Mouse (Mus musculus) left cerebral cortex, postnatal 14 days (tissue): ENCODE measurements at regions not wholly inside any gene's neighbourhood (a gene's known extent, or its start where the extent isn't known, plus 50 kb on each side); places are given as distances from the start of the nearest gene placed in this dataset.

Experiments used
- DNase-seq, 2 experiments: peaks; one replicate each; pipeline ENCODE4 v3.0.0; 2021 to 2022; ENCODE audit warnings: low spot score in 2 of 2, mixed read lengths in 1 of 2
- intact Hi-C: fragments of 180-260 bp; cut with DNase I; formaldehyde crosslinking; loops from one replicate; pipeline ENCODE4 v1.15.1; 2025

- no peak for DNase-seq
- intact Hi-C loops: no loop called here
Observed at GRCm38 (mm10) chr12:64736008-64736663, 181.6 kb upstream of the Gm527 start.

GRCm38 (mm10) chr12:64703419-64703818 lies 214.3 kb upstream of the Gm527 start:
- DNase-seq: no peak
- intact Hi-C loops: no loop called here

GRCm38 (mm10) chr12:64701066-64701465 lies 216.6 kb upstream of the Gm527 start:
- intact Hi-C loops: no loop called here
- no peak for DNase-seq

GRCm38 (mm10) chr12:64695343-64695742 lies 220.9 kb upstream of the Fscb start:
- intact Hi-C loops: no loop called here
- no peak for DNase-seq

GRCm38 (mm10) chr12:64692196-64693169 lies 218.0 kb upstream of the Fscb start:
- no peak for DNase-seq
- intact Hi-C loops: no loop called here

- DNase-seq: no peak
- intact Hi-C loops: loop anchor here (10.0 kb wide), 1 partner anchor 125 kb away; no protein-coding TSS in a partner anchor
Observed at GRCm38 (mm10) chr12:64689642-64690041, 215.2 kb upstream of the Fscb start.

GRCm38 (mm10) chr12:64688618-64689017 lies 214.1 kb upstream of the Fscb start:
- intact Hi-C loops: loop anchor here (10.0 kb wide), 1 partner anchor 126 kb away; no protein-coding TSS in a partner anchor

GRCm38 (mm10) chr12:64640864-64641416 lies 166.4 kb upstream of the Fscb start:
- peak; percentile 22 to 40 for DNase-seq
- intact Hi-C loops: no loop called here

More at GRCm38 (mm10) chr12:64688618-64689017, 214.1 kb upstream of the Fscb start:
- no peak for DNase-seq

GRCm38 (mm10) chr12:64614877-64615276 lies 140.4 kb upstream of the Fscb start:
- no peak for DNase-seq
- intact Hi-C loops: no loop called here
